In genomic region chr7:84432151-84432550, GRCm38 (mm10) we compare ENCODE assay signal across 11 mouse cellular contexts. TPM values are rescaled to one million over a fixed set of nuclear protein-coding genes. Genes with fewer than 3 reads are reported as not detected.
DNase-seq lines count a peak whose midpoint lies in the region.
"Had no signal": no experiment of that assay in that cellular context is flagged by ENCODE, and none has a peak within 500 bp of the region (broad histone marks: within the 10 kb centered on the region; RNA-seq: fewer than 3 reads in every experiment).

No protein-coding gene starts in this region.

- intact Hi-C loops in heart, postnatal 14 days (cut with DNase I) = no loop called here

- DNase-seq in layer of hippocampus, adult 9-11 months = peak; percentile 48
- no peak for DNase-seq in layer of hippocampus, adult 11-12 months (ENCODE audit: low spot score)
- peak; percentile 77 for DNase-seq in NIH3T3 (ENCODE audit: low read depth)
- DNase-seq in frontal cortex, adult 2 months (ENCODE audit: extremely low spot score in 1 of 2, low spot score in 1 of 2) = peak; percentile 67 to 79
- DNase-seq in right cerebral cortex, postnatal 10 days (ENCODE audit: low spot score in 2 of 2) = peak; percentile 48 to 73
- no peak for DNase-seq in heart, postnatal 14 days
- no peak for DNase-seq in retina, postnatal 1 day
- DNase-seq: adrenal gland, postnatal 36 days; cerebellum, postnatal 36 days; thymus, adult 18-20 months had no signal

RNA-seq across cellular contexts. Expression of gene Arnt2, which starts 22.2 kb away (rescaled TPM):
- 128 and 154 TPM in 2 replicates for polyA plus RNA-seq in frontal cortex, adult 2 months (2012; rRNA removed)
- under 1 TPM; 0.41 to 0.63 TPM for total RNA-seq in heart, postnatal 14 days (2021)
- total RNA-seq: MEL had no signal

Comparison
In these comparisons a context has a peak if more than half of its experiments do, and no peak if none do; other contexts are left out.
1. DNase-seq: peak in layer of hippocampus, adult 9-11 months (single experiment), NIH3T3 (single experiment), frontal cortex, adult 2 months (2 of 2) and right cerebral cortex, postnatal 10 days (2 of 2); none in layer of hippocampus, adult 11-12 months (single experiment), heart, postnatal 14 days (0 of 2) and retina, postnatal 1 day (single experiment).